Mouse (Mus musculus) heart, adult 2 months (tissue): ENCODE measurements at regions not wholly inside any gene's neighbourhood (a gene's known extent, or its start where the extent isn't known, plus 50 kb on each side); places are given as distances from the start of the nearest gene placed in this dataset.

Experiments used
- DNase-seq, 2 experiments: peaks; one replicate each; pipeline ENCODE4 v3.0.0; 2021
- H3K27ac ChIP-seq: fragments of 200-600 bp; 2 replicates; pipeline ENCODE4 v1.8.1; 2022
- H3K27me3 ChIP-seq: fragments of 200-500 bp; 2 replicates; pipeline ENCODE4 v1.6.1; 2012; ENCODE audit warnings: mild to moderate bottlenecking, low read length, inconsistent platforms, mixed read lengths; ENCODE audit not compliant: control insufficient read depth, insufficient read depth
- H3K36me3 ChIP-seq: fragments of 200-500 bp; 2 replicates; pipeline ENCODE4 v1.6.1; 2012; ENCODE audit warnings: low read length, inconsistent platforms; ENCODE audit not compliant: control insufficient read depth, insufficient read depth
- H3K4me1 ChIP-seq: fragments of 200-500 bp; 2 replicates; pipeline ENCODE4 v1.6.1; 2011; ENCODE audit warnings: low read length; ENCODE audit not compliant: control insufficient read depth, insufficient read depth
- H3K4me3 ChIP-seq: fragments of 200-600 bp; 2 replicates; pipeline ENCODE4 v1.8.1; 2022
- H3K79me2 ChIP-seq: fragments of 200-500 bp; replicated peaks from 2 replicates; pipeline ENCODE4 v1.6.1; 2012; ENCODE audit warnings: mild to moderate bottlenecking, inconsistent platforms, low read length, moderate library complexity, mixed read lengths; ENCODE audit not compliant: control insufficient read depth, insufficient read depth
- H3K9ac ChIP-seq: fragments of 200-500 bp; 2 replicates; pipeline ENCODE4 v1.6.1; 2012; ENCODE audit warnings: low read depth, mild to moderate bottlenecking, control low read depth, inconsistent platforms, low read length, mixed read lengths
- CTCF ChIP-seq: fragments of 200-600 bp; IDR thresholded peaks from 2 replicates; pipeline ENCODE4 v1.8.1; 2022; ENCODE audit warnings: antibody characterized with exemption, mild to moderate bottlenecking, moderate library complexity
- EP300 ChIP-seq: fragments of 200-500 bp; IDR thresholded peaks from 2 replicates; pipeline ENCODE4 v1.6.1; 2011; ENCODE audit warnings: low read depth, low read length, control low read depth; ENCODE audit not compliant: insufficient read depth
- POLR2A ChIP-seq: fragments of 200-500 bp; IDR thresholded peaks from 2 replicates; pipeline ENCODE4 v1.6.1; 2011; ENCODE audit warnings: mild to moderate bottlenecking, low read depth, low read length, control low read depth; ENCODE audit not compliant: insufficient read depth
- WGBS: fragments of 180-500 bp; shearing (Covaris S2); methylation state at CpG from one replicate; pipeline ENCODE4 v1.1.7; 2018; 5-methylcytosine and 5-hydroxymethylcytosine counted together
- intact Hi-C: fragments of 180-260 bp; cut with DNase I; formaldehyde crosslinking; loops from one replicate; pipeline ENCODE4 v1.15.1; 2025

DNA sequence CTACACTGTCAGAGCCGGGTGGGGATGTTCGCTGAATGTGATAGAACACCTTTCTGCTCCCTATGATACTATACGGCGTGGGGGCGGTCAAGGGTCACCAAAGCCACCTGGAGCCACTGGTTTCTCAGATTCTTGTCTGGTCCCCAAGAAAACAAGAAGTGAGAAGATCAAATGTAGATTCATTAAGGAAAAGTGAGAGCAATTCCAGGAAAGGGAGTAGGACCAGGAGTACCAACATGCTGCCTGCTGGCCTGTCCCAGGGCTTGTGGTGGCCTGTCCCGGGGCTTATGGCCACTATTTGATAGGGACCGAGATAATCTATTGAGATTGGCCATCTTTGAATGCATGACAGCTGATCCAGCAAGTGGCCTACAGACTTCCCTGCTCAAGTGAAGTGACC is 58.8 kb upstream of the Fut8 start:
- Histone ChIP-seq H3K4me3 (no peak overlapping the region), H3K4me1 (peaks cover 3% of the 10 kb centered on the region), H3K36me3 (no peaks in the 10 kb centered on the region; the same call in 1 of the 2 replicates), H3K79me2 (no peaks in the 10 kb centered on the region), H3K9ac (no peak overlapping the region), H3K27ac (no peak overlapping the region), H3K27me3 (no peaks in the 10 kb centered on the region)
- 91% methylated on average over 7 of the region's 7 CpGs for WGBS
- intact Hi-C loops = no loop called here
- no peak for DNase-seq
- TF ChIP-seq POLR2A = no peak
- no peak for TF ChIP-seq EP300
- TF ChIP-seq CTCF = no peak

DNA sequence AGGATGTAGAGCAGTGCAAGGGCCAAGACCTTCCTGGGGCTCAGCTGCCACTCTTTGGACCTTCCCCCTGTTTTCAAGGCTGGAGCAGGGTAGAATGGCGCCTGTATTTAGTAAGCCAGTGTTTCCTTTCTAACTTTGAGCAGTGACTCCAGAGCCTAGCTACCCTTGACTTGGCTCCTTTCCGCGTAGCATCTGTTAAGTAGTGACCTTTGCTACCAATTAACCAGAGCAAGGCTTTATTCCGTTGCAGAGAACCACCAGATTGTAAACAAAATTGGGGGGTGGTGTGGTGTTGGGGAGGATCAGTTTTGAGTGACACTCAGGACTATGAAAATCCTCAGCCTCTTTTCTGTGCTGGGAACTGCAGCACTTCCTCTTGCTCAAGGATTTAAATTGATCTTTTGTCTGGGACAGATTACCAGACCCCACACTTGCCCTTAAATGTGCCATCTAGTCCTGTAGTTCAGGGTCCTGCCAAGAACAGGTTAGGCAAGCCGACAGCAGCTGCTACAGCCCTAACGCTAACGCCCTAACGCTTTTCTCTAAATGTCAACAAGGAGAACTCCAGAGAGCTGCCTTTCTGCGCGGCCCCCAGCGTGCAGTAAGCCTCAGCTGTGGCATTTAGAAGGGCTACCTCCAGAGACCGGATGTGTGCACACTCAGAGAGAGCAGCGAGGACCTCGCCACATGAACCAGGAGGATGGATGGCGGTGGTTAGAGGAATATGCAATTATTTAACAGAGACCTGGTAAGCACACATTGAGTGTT is 59.9 kb upstream of the Fut8 start:
- intact Hi-C loops = no loop called here
- WGBS = 53% methylated on average over 15 of the region's 15 CpGs

DNA sequence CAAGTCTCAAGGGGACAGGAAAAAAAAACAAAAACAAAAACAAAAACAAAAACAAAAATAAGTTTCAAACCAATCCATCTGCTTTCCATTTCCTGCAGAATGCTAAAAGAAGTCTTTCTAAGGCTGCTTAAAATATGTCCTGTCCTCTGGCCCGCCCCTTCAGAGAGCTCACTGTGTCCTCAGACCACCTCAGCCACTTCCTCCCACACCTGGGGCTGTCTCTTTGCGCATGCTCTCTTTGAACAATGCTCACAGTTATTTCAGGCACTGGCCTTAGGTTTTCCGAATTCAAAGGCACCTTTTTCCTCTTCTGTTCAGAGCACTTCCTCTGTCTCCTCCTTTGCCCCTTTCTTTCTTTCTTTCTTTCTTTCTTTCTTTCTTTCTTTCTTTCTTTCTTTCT is 60.6 kb upstream of the Fut8 start:
- no peak overlapping the region; the same call in 1 of the 2 replicates for H3K27ac ChIP-seq
- no peak for TF ChIP-seq EP300
- TF ChIP-seq POLR2A = no peak
- no peak for TF ChIP-seq CTCF
- no peak overlapping the region for H3K4me3 ChIP-seq
- H3K79me2 ChIP-seq = no peaks in the 10 kb centered on the region
- DNase-seq = no peak
- H3K27me3 ChIP-seq = no peaks in the 10 kb centered on the region
- H3K4me1 ChIP-seq = peaks cover 3% of the 10 kb centered on the region
- WGBS = 35% methylated on average over 3 of the region's 3 CpGs
- intact Hi-C loops = no loop called here
- no peak overlapping the region for H3K9ac ChIP-seq
- no peaks in the 10 kb centered on the region; the same call in 1 of the 2 replicates for H3K36me3 ChIP-seq

More for the DNA sequence above, 59.9 kb upstream of the Fut8 start:
- Histone ChIP-seq H3K79me2 (no peaks in the 10 kb centered on the region), H3K36me3 (no peaks in the 10 kb centered on the region; the same call in 1 of the 2 replicates), H3K4me3 (no peak overlapping the region), H3K27me3 (no peaks in the 10 kb centered on the region), H3K4me1 (peaks cover 3% of the 10 kb centered on the region), H3K27ac (no peak overlapping the region), H3K9ac (no peak overlapping the region)
- no peak for TF ChIP-seq CTCF
- no peak for TF ChIP-seq POLR2A
- DNase-seq = no peak

DNA sequence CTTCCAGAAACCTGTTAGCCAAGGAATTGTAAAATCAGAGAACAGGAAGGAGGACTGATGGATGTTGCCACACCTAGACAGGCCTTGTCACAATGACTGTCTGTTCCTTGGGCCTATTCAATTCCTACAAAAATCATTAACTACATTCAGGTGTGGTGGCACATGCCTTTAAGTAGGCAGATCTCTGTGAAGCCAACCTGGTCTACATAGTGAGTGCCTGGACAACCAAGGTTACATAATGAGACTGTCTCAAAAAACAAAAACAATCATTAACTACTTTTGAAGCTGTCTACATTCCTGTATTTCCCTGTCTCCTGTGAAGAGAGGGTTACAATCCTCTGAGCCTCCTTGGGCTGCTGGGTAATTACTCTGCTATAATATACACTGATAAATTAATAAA is 63.9 kb upstream of the Fut8 start:
- Histone ChIP-seq H3K4me1 (peaks cover 3% of the 10 kb centered on the region), H3K4me3 (no peak overlapping the region), H3K79me2 (no peaks in the 10 kb centered on the region), H3K27ac (no peak overlapping the region), H3K9ac (no peak overlapping the region), H3K36me3 (no peaks in the 10 kb centered on the region; the same call in 1 of the 2 replicates), H3K27me3 (no peaks in the 10 kb centered on the region)
- DNase-seq = no peak
- TF ChIP-seq CTCF (no peak), EP300 (no peak), POLR2A (no peak)
- intact Hi-C loops = no loop called here

DNA sequence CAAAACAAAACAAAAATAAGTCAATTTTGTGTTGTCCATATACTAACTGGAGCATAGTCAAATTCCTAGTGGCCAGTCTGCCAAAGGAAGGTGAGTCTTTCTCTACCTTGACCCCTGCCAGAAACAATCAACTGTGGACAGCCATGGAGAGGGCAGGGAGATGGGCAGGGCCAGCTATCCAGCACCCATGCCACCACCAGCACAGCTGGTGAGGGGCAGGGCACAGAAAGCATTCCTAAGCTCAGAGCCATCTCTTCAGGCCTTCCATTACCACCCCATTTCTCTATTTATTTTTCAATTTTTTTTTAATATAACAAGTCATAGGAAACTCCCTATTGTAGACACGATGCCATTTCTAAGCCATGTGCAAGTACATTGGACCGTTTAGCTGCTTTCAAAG is 65.4 kb upstream of the Fut8 start:
- WGBS = 96% methylated on average over 2 of the region's 2 CpGs
- DNase-seq = no peak
- H3K4me1 ChIP-seq = no peaks in the 10 kb centered on the region; the same call in 1 of the 2 replicates
- no peak for TF ChIP-seq CTCF
- TF ChIP-seq POLR2A = no peak
- no peak for TF ChIP-seq EP300
- H3K36me3 ChIP-seq = no peaks in the 10 kb centered on the region; the same call in 1 of the 2 replicates
- no peaks in the 10 kb centered on the region for H3K27me3 ChIP-seq
- no peaks in the 10 kb centered on the region for H3K79me2 ChIP-seq
- H3K4me3 ChIP-seq = no peak overlapping the region
- no peak overlapping the region for H3K9ac ChIP-seq
- intact Hi-C loops = no loop called here
- H3K27ac ChIP-seq = no peak overlapping the region

DNA sequence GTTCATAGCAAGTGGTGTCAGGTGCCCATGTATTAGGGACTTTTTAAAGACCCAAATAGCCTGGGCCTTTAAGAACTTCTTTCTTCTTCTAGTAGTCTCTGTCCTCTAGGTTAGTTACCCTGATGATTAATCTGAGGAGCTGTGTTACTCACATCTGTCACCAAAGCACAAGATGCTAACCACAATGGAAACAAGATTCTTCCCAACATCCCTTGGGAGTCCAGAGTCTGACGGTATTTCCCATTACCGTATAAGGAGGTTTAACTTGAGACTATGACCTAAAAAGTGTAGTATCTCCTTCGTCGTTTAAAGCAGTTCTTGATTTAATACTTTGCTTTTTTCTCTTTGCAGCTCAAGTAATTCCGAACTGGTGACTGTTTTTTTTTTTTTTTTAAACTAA is 67.7 kb upstream of the Fut8 start:
- Histone ChIP-seq H3K79me2 (no peaks in the 10 kb centered on the region), H3K4me1 (no peaks in the 10 kb centered on the region), H3K4me3 (no peak overlapping the region), H3K27me3 (no peaks in the 10 kb centered on the region), H3K36me3 (no peaks in the 10 kb centered on the region), H3K27ac (no peak overlapping the region), H3K9ac (no peak overlapping the region)
- DNase-seq = no peak
- intact Hi-C loops = no loop called here
- TF ChIP-seq EP300 = no peak
- TF ChIP-seq CTCF = no peak
- no peak for TF ChIP-seq POLR2A
- 69% methylated on average over 5 of the region's 5 CpGs for WGBS
